20 mouse cellular contexts compared by ENCODE assay signal in the genomic region with DNA sequence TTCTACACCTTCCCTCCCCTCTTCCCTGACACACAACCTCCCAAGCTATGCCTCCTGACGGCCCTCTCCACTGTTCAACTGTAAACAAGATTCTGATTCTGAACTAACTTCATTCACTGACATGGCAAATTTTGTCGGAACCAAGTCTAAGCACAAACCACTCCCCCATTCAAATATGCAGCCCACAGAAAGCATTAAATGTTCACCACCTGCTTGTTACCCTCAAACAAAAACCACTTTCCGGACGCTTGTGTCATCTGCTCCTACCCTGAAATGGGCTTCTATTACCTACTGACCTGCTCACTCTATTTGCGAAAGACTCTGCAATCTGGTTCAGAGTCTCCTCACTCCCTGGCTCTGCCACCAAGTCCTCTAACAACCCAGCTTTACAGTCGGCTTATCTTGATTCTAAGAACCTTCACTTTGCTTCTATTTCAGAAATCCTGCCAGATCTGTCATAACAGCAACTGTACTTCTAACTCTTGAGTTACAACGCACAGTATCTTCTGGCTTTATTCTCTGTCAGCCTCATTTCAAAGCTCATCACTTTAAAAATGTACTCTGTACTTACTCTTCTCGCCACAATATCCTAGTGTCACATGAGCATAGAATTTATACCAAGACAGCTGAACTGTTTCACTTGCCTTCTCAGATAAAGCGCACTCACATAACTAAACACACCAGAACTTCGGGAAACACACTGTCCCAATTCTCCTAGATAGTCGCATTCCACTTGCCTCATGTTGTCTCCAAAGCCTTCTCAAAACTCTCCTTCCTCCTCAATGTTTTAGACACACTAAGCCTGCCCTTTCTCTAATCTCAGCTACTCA. TPM values are rescaled to one million over a fixed set of nuclear protein-coding genes. Genes with fewer than 3 reads are reported as not detected.
A peak's percentile ranks its signal among the peaks of the same experiment; 100 is the strongest.
DNase-seq lines count a peak whose midpoint lies in the region; ATAC-seq lines count a peak whose summit lies in the region.
"Had no signal": no experiment of that assay in that cellular context is flagged by ENCODE, and none has a peak within 500 bp of the region (broad histone marks: within the 10 kb centered on the region; RNA-seq: fewer than 3 reads in every experiment).

No protein-coding gene starts in this region.

- peaks cover 19% of the 10 kb centered on the region for H3K4me1 ChIP-seq in intestine, embryonic 15.5 days (replicated peaks)
- no peaks in the 10 kb centered on the region for H3K4me1 ChIP-seq in midbrain, embryonic 15.5 days
- H3K4me1 ChIP-seq: neural tube, embryonic 15.5 days had no signal

- H3K27me3 ChIP-seq in intestine, embryonic 15.5 days (replicated peaks) = no peaks in the 10 kb centered on the region
- no peaks in the 10 kb centered on the region for H3K27me3 ChIP-seq in midbrain, embryonic 15.5 days (replicated peaks)
- H3K27me3 ChIP-seq: lung, embryonic 15.5 days; megakaryocyte, embryonic 14.5 days; neural tube, embryonic 15.5 days; Patski had no signal

- no peak overlapping the region for H3K4me3 ChIP-seq in intestine, embryonic 15.5 days (replicated peaks)
- H3K4me3 ChIP-seq in midbrain, embryonic 15.5 days = no peak overlapping the region
- H3K4me3 ChIP-seq: lung, embryonic 15.5 days; megakaryocyte, embryonic 14.5 days; neural tube, embryonic 15.5 days had no signal

- ATAC-seq in intestine, embryonic 15.5 days = no peak
- ATAC-seq in megakaryocyte progenitor cell, adult 5-6 weeks (replicated peaks; ENCODE audit: poor library complexity) = peak; percentile 21; the same call in 1 of the 2 replicates
- no peak for ATAC-seq in midbrain, embryonic 15.5 days (replicated peaks)
- ATAC-seq: Patski had no signal

- H3K36me3 ChIP-seq in intestine, embryonic 15.5 days = no peaks in the 10 kb centered on the region
- H3K36me3 ChIP-seq in midbrain, embryonic 15.5 days (replicated peaks) = no peaks in the 10 kb centered on the region
- H3K36me3 ChIP-seq: lung, embryonic 15.5 days; neural tube, embryonic 15.5 days had no signal

- no peak overlapping the region for H3K4me2 ChIP-seq in intestine, embryonic 15.5 days (replicated peaks)
- no peak overlapping the region for H3K4me2 ChIP-seq in midbrain, embryonic 15.5 days
- H3K4me2 ChIP-seq: lung, embryonic 15.5 days; neural tube, embryonic 15.5 days had no signal

- DNase-seq in adrenal gland, postnatal 14 days = peak; percentile 14
- DNase-seq in adrenal gland, postnatal 10 days = no peak
- peak; percentile 29 for DNase-seq in kidney, postnatal 14 days
- no peak for DNase-seq in kidney, adult 11 months
- no peak for DNase-seq in urinary bladder, adult 2 months (ENCODE audit: low spot score)
- DNase-seq: cerebellum, adult 18-20 months; gastrocnemius, postnatal 10 days; heart, postnatal 36 days; layer of hippocampus, postnatal 36 days; left cerebral cortex, postnatal 4 days had no signal

- 0 out of 2 replicates have a peak overlapping the region, but pooled peaks have one; percentile 13 for H3K27ac ChIP-seq in intestine, embryonic 15.5 days
- no peak overlapping the region for H3K27ac ChIP-seq in midbrain, embryonic 15.5 days
- H3K27ac ChIP-seq: lung, embryonic 15.5 days; neural tube, embryonic 15.5 days had no signal

- 49% methylated on average over 11 of the region's 11 CpGs for WGBS in intestine, embryonic 15.5 days
- WGBS in midbrain, embryonic 15.5 days = 84% methylated on average over 11 of the region's 11 CpGs

- no peak overlapping the region for H3K9ac ChIP-seq in intestine, embryonic 15.5 days
- no peak overlapping the region for H3K9ac ChIP-seq in midbrain, embryonic 15.5 days
- H3K9ac ChIP-seq: lung, embryonic 15.5 days; neural tube, embryonic 15.5 days had no signal

- no peaks in the 10 kb centered on the region for H3K9me3 ChIP-seq in intestine, embryonic 15.5 days
- H3K9me3 ChIP-seq in midbrain, embryonic 15.5 days = no peaks in the 10 kb centered on the region
- H3K9me3 ChIP-seq: lung, embryonic 15.5 days; megakaryocyte, embryonic 14.5 days; neural tube, embryonic 15.5 days had no signal

RNA-seq across cellular contexts. Expression of a gene that starts 11.2 kb away (rescaled TPM):
- 12.2 and 13.0 TPM in 2 replicates for total RNA-seq in adrenal gland, postnatal 14 days (2021)
- 10 to 100 TPM; 10.5 to 13.8 TPM for total RNA-seq in adrenal gland, postnatal 10 days (2021)
- polyA plus RNA-seq in intestine, embryonic 15.5 days (2015; fragmentation: Nextera tagmentation; extraction: Ambion mirVana) = 6.7 and 7.0 TPM in 2 replicates
- total RNA-seq in megakaryocyte progenitor cell, adult 5-6 weeks (2015) = 7.9 and 13.2 TPM in 2 replicates
- 13.3 and 14.2 TPM in 2 replicates for total RNA-seq in megakaryocyte progenitor cell, adult 5-6 weeks (2017)
- 3.9 and 5.0 TPM in 2 replicates for polyA plus RNA-seq in urinary bladder, adult 2 months (2012; rRNA removed)
- polyA plus RNA-seq in midbrain, embryonic 15.5 days (2015; fragmentation: Nextera tagmentation; extraction: Ambion mirVana) = 5.2 and 7.0 TPM in 2 replicates

RNA-seq across cellular contexts. Expression of a gene that starts 11.4 kb away (rescaled TPM):
- total RNA-seq in adrenal gland, postnatal 14 days (2021) = 217 and 322 TPM in 2 replicates
- 100 to 1,000 TPM; 309 to 414 TPM for total RNA-seq in adrenal gland, postnatal 10 days (2021)
- 90.1 and 91.9 TPM in 2 replicates for polyA plus RNA-seq in intestine, embryonic 15.5 days (2015; fragmentation: Nextera tagmentation; extraction: Ambion mirVana)
- 182 and 187 TPM in 2 replicates for total RNA-seq in megakaryocyte progenitor cell, adult 5-6 weeks (2015)
- total RNA-seq in megakaryocyte progenitor cell, adult 5-6 weeks (2017) = 118 and 134 TPM in 2 replicates
- 115 and 123 TPM in 2 replicates for polyA plus RNA-seq in urinary bladder, adult 2 months (2012; rRNA removed)
- 92.5 and 99.2 TPM in 2 replicates for polyA plus RNA-seq in midbrain, embryonic 15.5 days (2015; fragmentation: Nextera tagmentation; extraction: Ambion mirVana)

RNA-seq across cellular contexts. Expression of a gene that starts 56.1 kb away (rescaled TPM):
- total RNA-seq in adrenal gland, postnatal 14 days (2021) = 4.0 TPM in 1 of 2 replicates, not detected in the other
- 1 to 10 TPM; 2.3 to 4.2 TPM for total RNA-seq in adrenal gland, postnatal 10 days (2021)
- polyA plus RNA-seq in intestine, embryonic 15.5 days (2015; fragmentation: Nextera tagmentation; extraction: Ambion mirVana) = not detected in 2 replicates
- not detected in 2 replicates for total RNA-seq in megakaryocyte progenitor cell, adult 5-6 weeks (2015)
- not detected in 2 replicates for total RNA-seq in megakaryocyte progenitor cell, adult 5-6 weeks (2017)
- 714 and 1,004 TPM in 2 replicates for polyA plus RNA-seq in urinary bladder, adult 2 months (2012; rRNA removed)
- not detected in 2 replicates for polyA plus RNA-seq in midbrain, embryonic 15.5 days (2015; fragmentation: Nextera tagmentation; extraction: Ambion mirVana)
- total RNA-seq: gastrocnemius, postnatal 10 days; heart, postnatal 36 days; layer of hippocampus, postnatal 36 days; monocyte, adult 5-6 weeks had no signal
- polyA plus RNA-seq: forebrain, embryonic 11.5 days; lung, embryonic 15.5 days; neural tube, embryonic 15.5 days; Patski; stomach, embryonic 14.5 days had no signal

Comparison
In these comparisons a context has a peak if more than half of its experiments do, and no peak if none do; other contexts are left out.
1. DNase-seq: peak in adrenal gland, postnatal 14 days (single experiment) and kidney, postnatal 14 days (single experiment); none in adrenal gland, postnatal 10 days (single experiment), kidney, adult 11 months (single experiment) and urinary bladder, adult 2 months (single experiment).